ENCODE assay signal across 29 mouse cellular contexts in genomic region chr5:119659041-119659440, GRCm38 (mm10). TPM values are rescaled to one million over a fixed set of nuclear protein-coding genes. Genes with fewer than 3 reads are reported as not detected.
"Had no signal": no experiment of that assay in that cellular context is flagged by ENCODE, and none has a peak within 500 bp of the region (broad histone marks: within the 10 kb centered on the region; RNA-seq: fewer than 3 reads in every experiment).

No protein-coding gene starts in this region.

- H3K36me3 ChIP-seq: embryonic facial prominence, embryonic 10.5 days; embryonic facial prominence, embryonic 12.5 days; embryonic facial prominence, embryonic 15.5 days; forebrain, embryonic 10.5 days; forebrain, embryonic 12.5 days; forebrain, embryonic 15.5 days had no signal

- H3K4me3 ChIP-seq: embryonic facial prominence, embryonic 10.5 days; embryonic facial prominence, embryonic 12.5 days; embryonic facial prominence, embryonic 13.5 days; embryonic facial prominence, embryonic 15.5 days; erythroblast, embryonic 14.5 days; forebrain, embryonic 10.5 days; forebrain, embryonic 12.5 days; forebrain, embryonic 13.5 days; forebrain, embryonic 15.5 days; gastrocnemius, adult 2 months; heart, adult 2 months had no signal

- H3K4me2 ChIP-seq: embryonic facial prominence, embryonic 12.5 days; embryonic facial prominence, embryonic 13.5 days; embryonic facial prominence, embryonic 15.5 days; forebrain, embryonic 12.5 days; forebrain, embryonic 13.5 days; forebrain, embryonic 15.5 days had no signal

- H3K9me3 ChIP-seq: embryonic facial prominence, embryonic 10.5 days; embryonic facial prominence, embryonic 12.5 days; embryonic facial prominence, embryonic 13.5 days; embryonic facial prominence, embryonic 15.5 days; forebrain, embryonic 10.5 days; forebrain, embryonic 12.5 days; forebrain, embryonic 13.5 days; forebrain, embryonic 15.5 days had no signal

- H3K4me1 ChIP-seq: forebrain, embryonic 12.5 days; forebrain, embryonic 13.5 days had no signal

- ATAC-seq: forebrain, embryonic 13.5 days; forebrain, embryonic 14.5 days; forebrain, embryonic 15.5 days; forebrain, embryonic 16.5 days; forebrain, postnatal 0 days had no signal

- H3K9ac ChIP-seq: embryonic facial prominence, embryonic 12.5 days; embryonic facial prominence, embryonic 13.5 days; embryonic facial prominence, embryonic 15.5 days; forebrain, embryonic 12.5 days; forebrain, embryonic 13.5 days; forebrain, embryonic 15.5 days; forebrain, postnatal 0 days had no signal

- H3K27ac ChIP-seq: embryonic facial prominence, embryonic 10.5 days; embryonic facial prominence, embryonic 12.5 days; embryonic facial prominence, embryonic 13.5 days; embryonic facial prominence, embryonic 15.5 days; forebrain, embryonic 10.5 days; forebrain, embryonic 12.5 days; forebrain, embryonic 13.5 days; forebrain, embryonic 15.5 days; gastrocnemius, adult 2 months; heart, adult 2 months had no signal

- DNase-seq: cerebellum, adult 2 months; cerebellum, adult 8-10 months; cerebellum, adult 9-10 months; cerebellum, adult 9-11 months; cerebellum, postnatal 10 days; cerebellum, postnatal 14 days; cerebellum, postnatal 25 days; cerebellum, postnatal 36 days; embryo, embryonic 11 days; forebrain, postnatal 0 days; gastrocnemius, adult 2 months; gastrocnemius, postnatal 10 days; gastrocnemius, postnatal 14 days; gastrocnemius, postnatal 25 days; gastrocnemius, postnatal 36 days; heart, adult 11 months; heart, adult 18-20 months; heart, adult 2 months had no signal

RNA-seq across cellular contexts. Expression of gene Tbx3, which starts 11.4 kb away (rescaled TPM):
- polyA plus RNA-seq: erythroblast, embryonic 14.5 days had no signal
